Mouse (Mus musculus): Measurements from ENCODE around the gene Zfp512.
"Not testable (repeated sequence)": the region's sequence is repeated elsewhere in the genome, so short reads cannot be mapped to it uniquely, and the experiment has no call there.

The Zfp512 gene

DNA sequence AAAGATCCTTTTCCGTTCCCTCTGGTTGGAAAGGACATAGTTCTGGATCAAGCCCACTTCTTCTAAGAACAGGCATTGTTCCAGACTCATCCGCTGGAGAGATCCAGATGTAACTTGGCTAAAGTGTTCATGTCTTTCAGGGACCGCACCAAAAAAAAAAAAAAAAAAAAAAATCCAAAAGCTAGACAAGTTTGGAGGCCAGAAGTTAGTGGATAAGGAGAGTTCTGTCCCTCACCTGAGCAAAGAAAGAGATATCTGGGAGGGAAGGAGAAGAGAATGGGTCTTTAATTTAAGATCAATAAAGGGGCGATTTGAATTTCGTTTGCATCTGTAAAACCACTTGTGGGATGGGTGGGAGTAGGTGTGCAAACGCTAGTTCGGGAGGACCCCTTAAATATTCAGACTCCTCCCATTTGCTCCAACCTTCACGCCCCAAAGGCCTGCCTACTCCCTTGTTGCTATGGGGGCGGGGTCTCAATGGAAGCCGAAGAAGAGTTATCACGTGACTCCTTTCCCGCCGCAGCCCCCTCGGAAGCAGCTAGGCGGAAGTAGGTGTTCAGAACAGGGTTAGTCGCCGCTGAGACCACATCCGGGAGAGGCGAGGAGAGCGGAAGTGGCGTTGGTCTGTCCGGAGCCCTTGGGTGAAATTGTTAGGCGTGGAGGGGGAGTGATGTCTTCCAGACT lies at the start of gene Zfp512:
Gene Zfp512 (plus strand): TSS at position 554 of the 684 bp plus-strand sequence.
- peak; percentile 81 to 88 for DNase-seq

DNA sequence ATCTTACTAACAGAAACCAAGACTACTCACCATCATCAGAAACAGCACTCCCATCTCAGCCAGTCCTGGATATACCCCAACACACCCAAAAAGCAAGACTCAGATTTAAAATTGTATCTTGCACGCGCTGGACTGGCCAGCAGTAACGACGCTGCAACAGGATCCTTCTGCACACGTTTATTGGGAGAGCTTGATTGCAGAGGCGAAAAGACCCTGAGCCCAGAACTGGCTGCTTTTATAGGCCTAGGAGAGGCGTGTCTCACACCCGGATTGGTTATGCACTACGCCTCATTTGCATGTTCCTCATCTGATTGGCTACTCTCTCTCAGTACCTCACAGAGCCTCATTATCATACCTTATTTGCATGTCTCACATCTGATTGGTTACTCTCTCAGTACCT lies 17.5 kb upstream of the Zfp512 start:
- not testable (repeated sequence) for DNase-seq

DNA sequence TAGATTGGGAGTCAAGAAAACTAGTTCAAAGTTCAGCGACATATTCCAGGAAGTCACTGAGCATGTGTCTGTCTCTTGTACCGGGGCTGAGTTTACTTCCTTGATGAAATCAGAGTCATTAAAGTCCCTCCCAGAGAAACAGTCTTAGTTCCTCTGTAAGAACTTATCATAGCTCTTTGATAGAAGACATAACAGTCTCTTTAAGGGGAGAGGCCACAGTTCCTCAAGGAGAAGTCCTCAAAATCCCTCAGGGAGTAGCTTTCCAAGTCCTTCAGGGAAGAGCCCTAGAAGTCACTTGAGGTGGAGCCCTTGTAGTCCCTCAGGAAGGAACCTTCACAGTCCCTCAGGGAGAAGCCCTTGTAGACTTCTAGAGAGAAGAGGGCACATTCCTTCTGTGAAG lies 895 bp upstream of the Zfp512 start:
- peak in 1 of 2 experiments; percentile 11 for DNase-seq

DNA sequence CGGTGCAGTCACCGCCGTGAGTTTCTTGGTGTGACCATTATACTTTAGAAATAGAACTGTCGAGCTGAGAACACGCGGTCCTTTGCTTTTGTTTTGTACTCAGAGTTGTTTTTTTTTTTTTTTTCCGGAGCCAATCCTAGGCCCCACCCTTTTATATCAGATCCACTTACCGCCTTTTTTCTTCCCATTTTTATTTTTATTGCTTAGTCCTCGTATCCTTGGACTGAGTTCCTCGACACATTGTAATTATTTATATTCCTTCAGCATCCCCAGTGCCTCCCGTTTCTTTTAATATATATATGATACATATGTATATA lies 289 bp downstream of the Zfp512 start:
- DNase-seq = no peak

DNA sequence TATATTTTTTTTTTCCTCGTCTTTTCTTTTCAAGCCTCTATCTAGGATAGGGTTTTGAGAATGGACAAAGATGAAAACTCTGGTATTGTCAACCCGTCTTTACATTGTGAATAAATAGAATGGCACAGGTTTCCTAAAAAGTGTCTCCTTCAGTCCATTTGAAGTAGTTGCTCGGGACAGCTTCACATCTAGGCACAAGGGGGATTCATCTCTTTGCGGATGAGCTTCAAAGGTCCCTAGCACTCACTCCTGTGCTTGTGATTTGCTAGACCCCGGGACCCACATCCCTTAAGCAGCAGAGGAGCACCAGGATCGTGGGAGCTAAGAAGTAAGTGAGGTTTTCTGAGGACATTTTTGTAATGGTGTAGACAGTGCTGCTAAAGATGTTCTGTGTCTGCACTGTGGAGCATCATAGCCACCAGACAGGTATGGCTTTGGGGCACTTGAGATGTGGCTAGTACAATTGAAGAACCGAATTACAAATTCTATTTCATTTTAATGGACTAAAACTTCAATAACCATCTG lies 717 bp downstream of the Zfp512 start:
- no peak for DNase-seq

DNA sequence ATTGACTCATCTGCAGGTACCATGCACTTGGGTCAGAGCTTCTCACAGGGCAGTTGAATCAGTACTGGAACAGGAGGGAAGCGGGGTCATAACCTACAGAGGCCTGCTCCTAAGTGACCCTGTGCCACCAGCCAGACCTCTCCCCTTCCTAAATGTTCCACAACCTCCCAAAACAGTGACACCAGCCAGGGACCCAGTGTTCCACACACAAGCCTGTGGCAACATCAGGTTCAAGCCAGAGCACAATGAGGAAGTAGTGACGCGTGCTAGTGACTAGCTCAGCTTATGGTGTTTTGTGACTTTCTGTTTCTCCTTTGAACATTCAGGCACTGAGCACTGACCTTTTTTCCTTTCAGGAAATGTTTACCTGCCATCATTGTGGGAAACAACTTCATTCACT lies 15.6 kb downstream of the Zfp512 start:
- no peak for DNase-seq

DNA sequence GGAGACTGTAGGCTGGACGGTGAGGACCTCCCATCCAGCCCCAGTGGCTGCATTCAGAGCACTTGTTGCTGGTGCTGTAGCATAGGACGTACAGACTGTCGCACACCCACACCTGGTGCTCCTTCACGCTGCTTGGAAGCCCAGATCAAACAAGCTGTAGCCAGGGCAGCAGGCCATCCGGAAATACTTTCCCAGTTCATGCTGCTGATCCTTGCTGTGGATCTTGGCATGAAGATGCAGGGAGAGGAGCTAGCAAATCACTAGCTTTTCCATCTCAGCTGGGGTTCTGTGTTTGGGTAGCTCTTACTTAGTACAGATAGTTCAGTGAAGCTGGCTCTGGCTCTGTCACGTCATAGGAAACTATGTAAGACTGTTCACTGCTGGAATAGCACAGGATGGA lies 17.5 kb downstream of the Zfp512 start:
- no peak for DNase-seq

DNA sequence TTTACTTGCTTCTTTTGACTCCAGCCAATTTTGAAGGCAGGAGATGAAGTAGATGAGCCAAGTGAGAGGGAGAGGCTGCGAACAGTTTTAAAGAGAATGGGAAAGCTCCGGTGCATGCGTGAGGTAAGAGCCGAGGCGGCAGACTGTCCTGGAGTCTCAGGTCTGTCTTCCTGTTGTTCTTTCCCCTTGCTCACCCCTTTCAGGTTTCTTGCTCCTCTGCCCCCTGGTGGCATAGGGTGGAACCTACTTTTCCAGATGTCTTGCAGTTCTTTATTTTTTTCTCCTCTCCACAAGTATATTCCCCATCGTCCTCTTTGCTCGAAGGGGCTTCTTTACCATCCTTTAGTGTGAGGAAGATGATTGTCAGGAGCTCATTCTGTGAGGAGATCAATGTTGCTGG lies 18.1 kb downstream of the Zfp512 start:
- DNase-seq = peak; percentile 19 to 64

DNA sequence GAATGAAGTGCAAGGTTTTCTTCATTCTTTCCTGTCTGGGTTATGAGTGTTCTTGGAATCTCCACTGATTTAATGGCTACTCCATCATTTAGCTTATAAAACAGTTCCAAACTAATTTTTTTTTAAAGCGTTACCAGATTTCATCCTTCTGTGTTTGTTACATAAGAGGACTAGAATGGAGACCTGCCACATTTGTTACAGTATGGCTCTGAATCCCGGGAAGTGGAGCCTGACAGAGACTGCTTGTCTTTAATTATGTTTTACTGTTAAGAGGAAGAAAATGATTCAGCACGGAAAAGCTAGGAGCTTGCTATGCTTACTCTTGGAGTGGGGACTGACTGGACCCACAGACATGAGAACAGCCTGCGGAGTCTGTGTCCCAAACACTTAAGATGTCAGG lies 28.3 kb downstream of the Zfp512 start:
- DNase-seq = no peak

DNA sequence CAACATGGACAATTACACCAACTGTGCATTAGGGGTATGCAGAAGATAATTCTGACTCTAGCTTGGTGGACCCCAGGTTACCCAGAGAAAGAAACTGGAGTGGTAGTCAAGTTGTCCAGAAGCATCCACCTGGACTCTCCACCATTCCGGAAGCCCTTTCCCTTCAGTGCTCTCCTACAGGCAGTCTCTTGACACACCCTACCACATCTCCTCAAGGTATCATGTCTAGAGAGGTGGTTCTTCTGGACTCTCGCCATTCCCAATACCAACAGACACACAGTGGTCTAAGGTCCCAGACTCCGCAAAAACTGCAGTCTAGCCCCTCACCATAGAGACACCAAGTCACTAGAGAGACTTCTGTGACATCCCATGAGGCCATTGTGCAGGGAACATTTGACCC lies 33.2 kb downstream of the Zfp512 start, which contains the start of gene 4930548H24Rik:
Gene 4930548H24Rik (plus strand): TSS at position 301 of the 400 bp plus-strand sequence.
- no peak for DNase-seq

DNA sequence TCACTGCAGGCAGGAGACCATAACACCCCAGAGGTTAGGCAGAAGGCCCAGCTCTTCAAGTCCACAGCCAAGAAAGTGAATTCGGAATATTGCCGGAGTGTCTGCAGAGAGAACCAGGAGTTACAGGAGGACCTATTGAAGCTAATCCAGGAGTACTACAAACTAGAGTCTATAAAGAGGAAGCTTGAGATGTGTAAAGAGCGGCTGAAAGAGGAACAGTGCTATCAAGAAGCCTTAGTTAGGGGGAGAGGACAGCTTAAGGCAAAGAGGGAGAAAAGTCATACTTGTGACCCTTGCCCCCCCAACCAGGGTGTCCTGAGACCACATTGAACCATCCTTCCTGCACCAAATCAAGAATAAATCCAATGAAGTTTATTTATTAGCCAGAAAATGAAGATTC lies 35.7 kb downstream of the Zfp512 start:
- DNase-seq = no peak

DNA sequence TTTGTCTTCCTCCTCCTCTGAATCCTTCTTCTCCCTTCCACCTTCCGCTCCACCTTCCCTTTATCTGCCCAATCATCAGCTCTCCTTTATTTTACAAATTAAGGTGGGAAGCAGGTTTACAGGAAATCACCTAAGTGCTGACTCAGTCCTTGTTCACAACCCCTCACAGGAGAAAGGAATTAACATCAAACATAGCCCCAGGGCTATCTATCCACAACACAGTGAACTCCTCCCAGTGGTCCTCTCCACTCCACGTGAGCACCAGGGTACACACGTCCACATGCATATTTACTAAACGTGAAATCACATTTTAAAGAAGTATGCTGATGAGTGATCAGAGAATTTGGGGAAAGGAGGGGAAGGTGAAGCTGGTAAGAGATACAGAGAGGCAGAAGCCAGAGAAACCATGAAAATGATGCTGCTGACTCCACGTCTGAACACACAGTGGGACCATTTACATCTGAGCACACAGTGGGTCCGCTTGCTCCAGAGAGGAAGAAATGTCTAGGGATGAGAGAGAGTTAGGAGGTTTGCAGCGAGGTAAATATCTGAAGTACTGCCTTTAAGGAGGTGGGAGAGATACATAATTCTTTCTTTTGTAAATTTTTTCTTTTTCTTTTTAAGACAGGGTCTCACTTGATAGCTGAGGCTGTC lies 37.0 kb downstream of the Zfp512 start:
- no peak for DNase-seq

DNA sequence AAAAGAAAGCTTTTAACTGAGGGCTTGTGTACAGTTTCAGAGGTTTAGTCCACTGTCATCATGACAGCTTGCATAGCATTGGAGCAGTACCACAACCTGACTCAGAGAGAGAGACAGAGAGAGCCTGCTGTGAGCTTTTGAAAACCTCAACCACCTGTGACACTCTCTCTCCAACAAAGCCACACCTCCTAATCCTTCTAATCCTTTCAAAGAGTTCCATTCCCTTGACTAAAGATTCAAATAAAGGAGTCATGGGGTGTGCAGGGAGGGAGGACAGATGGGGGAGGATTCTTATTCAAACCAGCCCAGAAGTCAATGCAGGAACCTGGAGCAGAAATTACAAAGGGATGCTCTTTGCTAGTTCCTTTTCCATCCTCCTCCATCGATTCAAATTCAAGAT lies 39.8 kb downstream of the Zfp512 start:
- DNase-seq = no peak

DNA sequence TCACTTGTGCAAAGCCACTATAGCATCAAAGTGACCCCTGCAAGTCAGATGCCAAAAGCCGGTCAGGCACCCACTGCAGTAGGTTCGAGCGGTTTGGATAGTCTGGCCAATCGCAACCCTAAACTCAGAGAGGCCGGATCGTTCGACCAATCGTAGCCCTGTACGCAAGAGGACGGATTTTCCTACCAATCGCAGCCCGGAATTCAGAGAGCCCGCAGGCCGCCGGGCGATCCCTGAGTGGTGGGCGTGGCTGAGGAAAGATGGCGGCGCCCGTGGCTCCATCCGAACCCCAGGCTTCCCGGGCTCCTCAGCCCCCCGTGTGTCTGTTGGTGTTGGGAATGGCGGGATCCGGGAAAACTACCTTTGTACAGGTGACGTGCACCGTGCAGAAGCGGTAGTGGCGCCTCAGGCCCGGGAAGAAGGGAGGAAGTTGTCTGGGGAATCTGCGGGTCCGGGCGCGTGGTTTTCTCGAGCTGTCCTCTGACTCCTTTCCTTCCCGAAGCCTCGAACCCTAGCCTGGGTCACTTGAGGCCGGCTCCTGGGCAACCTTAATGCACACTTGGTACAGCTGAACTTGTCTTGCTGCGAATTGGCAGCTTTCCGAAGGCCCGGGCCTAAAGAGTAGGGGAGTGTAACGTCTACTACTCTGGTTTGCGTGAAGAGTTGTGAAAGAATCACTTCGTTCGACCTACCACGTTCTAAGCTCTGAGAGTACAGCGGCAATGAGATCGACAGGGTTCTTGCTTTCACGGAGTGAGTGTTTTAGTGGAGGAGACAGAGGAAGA lies 42.5 kb downstream of the Zfp512 start, which contains the start of gene Gpn1:
Gene Gpn1 (plus strand): TSS at position 229 of the 785 bp plus-strand sequence.
- peak; percentile 71 to 80 for DNase-seq

DNA sequence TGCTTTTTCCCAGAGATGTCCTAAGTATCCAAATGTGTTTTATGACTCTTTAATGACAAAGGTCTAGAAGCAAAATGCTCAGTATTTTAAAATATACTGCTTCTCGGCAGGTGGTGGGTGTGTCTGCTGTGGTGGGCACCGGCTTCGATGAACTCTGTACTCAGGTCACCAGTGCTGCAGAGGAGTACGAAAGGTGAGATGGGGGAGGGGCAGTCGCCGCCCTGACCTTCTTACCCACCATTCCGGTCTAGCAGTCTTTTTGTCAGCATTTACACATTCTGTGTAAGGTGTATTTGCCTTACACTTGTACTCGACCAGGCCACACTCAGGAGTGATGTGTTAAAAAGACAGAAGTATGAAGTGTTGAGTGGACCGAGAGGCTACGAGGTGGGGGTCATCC lies 52.6 kb downstream of the Zfp512 start:
- no peak for DNase-seq

DNA sequence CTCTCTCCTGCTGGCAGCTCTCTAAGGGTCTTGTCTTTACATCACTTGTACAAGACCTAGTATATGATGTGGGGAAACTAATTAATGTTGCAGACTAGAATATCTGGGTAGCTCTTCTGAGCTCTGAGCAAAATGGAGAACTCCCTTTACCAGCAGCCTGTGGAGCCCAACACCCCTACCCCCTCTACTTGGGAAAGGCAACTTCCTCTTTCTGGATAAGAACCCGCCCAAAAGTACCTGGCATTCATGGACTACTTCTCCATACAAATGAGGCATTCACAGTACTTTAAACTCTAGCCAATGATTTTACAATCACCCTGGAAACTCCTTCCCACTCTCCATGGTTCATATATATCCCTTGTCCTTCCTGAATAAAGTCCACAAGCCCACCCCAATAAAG lies 60.2 kb downstream of the Zfp512 start:
- no peak for DNase-seq

DNA sequence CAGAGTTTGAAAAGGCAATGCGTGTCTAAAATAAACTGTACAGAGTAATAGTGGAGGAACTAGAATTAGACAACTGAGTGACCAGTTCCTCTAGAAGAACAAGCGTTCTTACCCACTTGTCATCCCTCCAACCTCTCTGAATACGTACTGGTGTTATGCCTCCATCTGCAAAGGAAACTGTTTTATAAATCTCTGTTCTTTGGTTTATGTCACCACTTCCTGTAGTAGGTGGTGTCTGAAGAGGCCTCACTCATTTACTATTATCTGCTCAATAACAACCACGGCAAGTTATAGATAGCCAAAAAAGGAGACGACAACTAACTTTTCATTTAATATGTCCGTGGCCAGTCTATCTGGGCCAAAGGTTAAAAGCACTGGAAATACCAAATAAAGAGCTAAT lies 68.3 kb downstream of the Zfp512 start:
- DNase-seq = no peak

DNA sequence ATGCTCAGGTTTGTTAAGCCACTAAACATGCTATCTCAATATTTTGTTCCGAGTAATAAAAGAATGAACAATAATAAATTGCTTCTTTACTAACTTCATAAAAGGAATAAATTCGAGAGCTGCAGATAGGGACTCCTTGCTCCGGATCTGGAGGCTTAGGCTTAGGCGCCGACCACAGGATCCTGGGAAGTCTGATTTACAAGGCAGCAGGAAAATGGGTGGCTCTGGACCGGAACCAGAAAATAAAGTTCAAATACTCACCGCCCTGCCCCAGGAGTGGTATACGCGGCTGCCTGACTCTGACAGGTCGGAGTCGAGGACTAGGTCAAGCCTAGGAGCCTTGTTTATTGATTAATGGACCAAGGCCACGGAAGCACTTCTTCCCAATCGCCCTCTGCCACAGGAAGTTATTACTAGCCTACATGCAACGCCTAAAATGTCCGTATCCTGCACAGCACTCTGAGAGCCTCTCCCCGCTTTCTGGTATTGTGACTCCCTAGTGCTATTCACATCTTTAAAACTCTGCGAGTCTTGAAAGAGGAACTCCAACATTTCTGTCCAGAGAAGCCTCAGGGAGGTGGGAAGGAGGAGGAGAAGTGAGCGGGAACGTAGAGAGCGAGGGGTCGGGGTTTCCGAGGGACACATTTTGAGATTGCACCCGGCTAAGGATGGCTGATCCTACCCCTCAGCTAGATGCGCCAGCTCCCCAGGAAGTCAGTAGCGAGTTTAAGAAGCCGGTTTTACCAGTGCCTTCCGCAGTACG lies 74.3 kb downstream of the Zfp512 start, which contains the start of gene Slc4a1ap:
Gene Slc4a1ap (plus strand): TSS at position 642 of the 763 bp plus-strand sequence.
- peak; percentile 58 to 78 for DNase-seq

DNA sequence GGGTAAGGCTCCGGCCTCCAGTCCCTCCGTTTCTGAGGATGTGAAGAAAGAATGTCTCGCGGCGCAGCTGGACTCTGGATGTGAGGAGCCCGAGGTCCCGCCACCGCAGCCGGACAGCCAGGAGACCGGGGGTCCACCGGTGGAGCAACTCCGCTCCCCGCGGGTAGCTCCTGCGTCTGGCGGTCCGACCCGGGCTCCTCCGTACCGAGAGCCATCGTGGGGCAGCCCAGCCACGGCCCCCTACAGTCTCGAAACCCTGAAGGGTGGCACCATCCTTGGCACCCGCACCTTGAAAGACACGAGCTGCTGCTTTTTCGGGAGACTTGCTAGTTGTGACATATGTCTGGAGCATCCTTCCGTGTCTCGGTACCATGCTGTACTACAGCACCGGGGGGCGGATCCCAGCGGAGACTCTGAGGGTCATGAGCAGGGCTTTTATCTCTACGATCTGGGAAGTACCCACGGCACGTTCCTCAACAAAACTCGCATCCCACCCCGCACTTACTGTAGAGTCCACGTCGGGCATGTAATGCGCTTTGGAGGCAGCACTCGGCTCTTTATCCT lies 75.0 kb downstream of the Zfp512 start:
- DNase-seq = no peak

DNA sequence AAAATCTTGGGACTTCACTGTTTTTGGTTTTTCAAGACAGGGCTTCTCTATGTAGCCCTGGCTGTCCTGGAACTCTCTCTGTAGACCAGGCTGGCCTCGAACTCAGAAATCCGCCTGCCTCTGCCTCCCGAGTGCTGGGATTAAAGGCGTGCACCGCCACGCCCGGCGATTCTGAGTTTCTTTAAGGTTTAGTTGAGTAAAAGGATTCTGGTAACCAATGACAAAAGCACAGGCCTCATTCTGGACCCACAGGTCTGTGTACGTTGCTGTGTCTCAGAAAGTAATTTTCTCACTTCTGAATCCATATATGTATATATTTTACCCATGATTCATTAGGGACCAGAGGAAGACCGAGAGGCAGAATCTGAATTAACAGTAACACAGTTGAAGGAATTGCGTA lies 75.5 kb downstream of the Zfp512 start, which contains the start of gene Supt7l:
Gene Supt7l (minus strand): TSS at position 101 of the 400 bp plus-strand sequence.
- not testable (repeated sequence) for DNase-seq

DNA sequence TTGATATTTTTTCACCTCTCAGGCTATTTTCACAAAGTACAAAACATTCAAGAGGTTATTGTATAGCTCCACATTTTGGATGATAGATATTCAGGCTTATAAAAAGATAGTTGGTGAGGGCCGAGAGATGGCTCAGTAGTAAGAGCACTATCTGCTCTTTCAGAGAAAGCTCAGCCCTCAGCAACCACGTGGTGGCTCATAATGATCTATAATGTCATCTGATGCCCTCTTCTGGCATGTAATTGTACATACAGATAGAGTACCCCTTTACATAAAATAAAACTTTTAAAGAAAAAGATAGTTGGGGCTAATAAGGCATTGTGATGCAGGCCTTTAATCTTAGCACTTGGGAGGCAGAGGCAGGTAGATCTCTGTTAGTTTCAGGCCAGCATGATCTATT lies 76.3 kb downstream of the Zfp512 start:
- no peak for DNase-seq
